Mouse (Mus musculus) bone marrow macrophage, adult 2 months (primary cell): ENCODE results near the gene Ss18l1. TPM values are rescaled to one million over a fixed set of nuclear protein-coding genes. Genes with fewer than 3 reads are reported as not detected.
A peak's percentile ranks its signal among the peaks of the same experiment; 100 is the strongest.

Source experiments
- H3K27ac ChIP-seq: 2 replicates; pipeline ENCODE4 v1.5.1; 2012; ENCODE audit warnings: low read depth, low read length; ENCODE audit not compliant: insufficient read depth
- H3K4me1 ChIP-seq: 2 replicates; pipeline ENCODE4 v1.6.1; 2012; ENCODE audit warnings: low read length; ENCODE audit not compliant: control insufficient read depth, insufficient read depth
- H3K4me3 ChIP-seq: 2 replicates; pipeline ENCODE4 v1.5.1; 2012; ENCODE audit warnings: mild to moderate bottlenecking, low read length, moderate library complexity; ENCODE audit not compliant: insufficient read depth
- CTCF ChIP-seq: IDR thresholded peaks from 2 replicates; pipeline ENCODE4 v1.5.1; 2012; ENCODE audit warnings: low read depth, mild to moderate bottlenecking, low read length, moderate library complexity
- POLR2A ChIP-seq: IDR thresholded peaks from 2 replicates; pipeline ENCODE4 v1.6.1; 2012; ENCODE audit warnings: mild to moderate bottlenecking, low read depth, low read length, borderline replicate concordance
- polyA plus RNA-seq: library from polyadenylated mRNA; stranded (reverse); fragments of >200 nt; gene quantifications from 2 replicates; pipeline ENCODE4 v1.2.4, GENCODE M21; 2012; ENCODE audit not compliant: missing spikeins, insufficient read depth, insufficient read length

Ss18l1 gene
- polyA plus RNA-seq, 1 experiment: 4.0 TPM

- Histone ChIP-seq H3K4me3 (no peak overlapping the region), H3K4me1 (peaks cover 21% of the 10 kb centered on the region), H3K27ac (no peak overlapping the region)
- no peak for TF ChIP-seq POLR2A
- no peak for TF ChIP-seq CTCF
Observed at GRCm38 (mm10) chr2:180117485-180118194, 75.3 kb downstream of the Ss18l1 start.

GRCm38 (mm10) chr2:180118661-180119438 is 76.5 kb downstream of the Ss18l1 start, which contains the start of gene Osbpl2:
Gene Osbpl2, plus strand, starts transcription at chr2:180119306.
- H3K4me1 ChIP-seq: peaks cover 21% of the 10 kb centered on the region
- TF ChIP-seq CTCF: no peak
- peak within 1 kb of the TSS; percentile 97 for H3K4me3 ChIP-seq
- peak within 1 kb of the TSS; percentile 34 for H3K27ac ChIP-seq

Other genes with a start within 250 kb of the Ss18l1 start
- gene Taf4, start 65.9 kb upstream of the Ss18l1 start, polyA plus RNA-seq: 16.8 and 17.2 TPM in 2 replicates
- 26.2 and 30.9 TPM in 2 replicates for gene Lsm14b, start 17.5 kb upstream of the Ss18l1 start, polyA plus RNA-seq
- 150 and 155 TPM in 2 replicates for gene Psma7, start 76 bp upstream of the Ss18l1 start, polyA plus RNA-seq
- 10.3 and 11.7 TPM in 2 replicates for gene Mtg2, start 28.1 kb downstream of the Ss18l1 start, polyA plus RNA-seq
- gene Hrh3, start 62.0 kb downstream of the Ss18l1 start, polyA plus RNA-seq: not detected in 2 replicates
- 21.3 and 25.0 TPM in 2 replicates for gene Osbpl2, start 76.8 kb downstream of the Ss18l1 start, polyA plus RNA-seq
- gene Adrm1, start 129.0 kb downstream of the Ss18l1 start, polyA plus RNA-seq: 62.1 and 71.4 TPM in 2 replicates
- gene Lama5, start 183.3 kb downstream of the Ss18l1 start, polyA plus RNA-seq: 0.12 and 0.45 TPM in 2 replicates
- 1,564 and 1,592 TPM in 2 replicates for gene Rps21, start 214.9 kb downstream of the Ss18l1 start, polyA plus RNA-seq
- gene Cables2, start 231.0 kb downstream of the Ss18l1 start, polyA plus RNA-seq: 10.3 and 11.1 TPM in 2 replicates
- not detected in 2 replicates for gene Rbbp8nl, start 247.4 kb downstream of the Ss18l1 start, polyA plus RNA-seq